Mouse (Mus musculus) bone marrow, adult 2 months (tissue): ENCODE measurements at regions not wholly inside any gene's neighbourhood (a gene's known extent, or its start where the extent isn't known, plus 50 kb on each side); places are given as distances from the start of the nearest gene placed in this dataset.

Experiments
- CTCF ChIP-seq: fragments of 200-500 bp; IDR thresholded peaks from 2 replicates; pipeline ENCODE4 v1.5.1; 2011; ENCODE audit warnings: low read length, control low read depth; ENCODE audit not compliant: control insufficient read depth, insufficient read depth
- POLR2A ChIP-seq: fragments of 200-500 bp; IDR thresholded peaks from 2 replicates; pipeline ENCODE4 v1.6.1; 2011; ENCODE audit warnings: low read depth, mild to moderate bottlenecking, control low read depth, low read length, borderline replicate concordance; ENCODE audit not compliant: control insufficient read depth

DNA sequence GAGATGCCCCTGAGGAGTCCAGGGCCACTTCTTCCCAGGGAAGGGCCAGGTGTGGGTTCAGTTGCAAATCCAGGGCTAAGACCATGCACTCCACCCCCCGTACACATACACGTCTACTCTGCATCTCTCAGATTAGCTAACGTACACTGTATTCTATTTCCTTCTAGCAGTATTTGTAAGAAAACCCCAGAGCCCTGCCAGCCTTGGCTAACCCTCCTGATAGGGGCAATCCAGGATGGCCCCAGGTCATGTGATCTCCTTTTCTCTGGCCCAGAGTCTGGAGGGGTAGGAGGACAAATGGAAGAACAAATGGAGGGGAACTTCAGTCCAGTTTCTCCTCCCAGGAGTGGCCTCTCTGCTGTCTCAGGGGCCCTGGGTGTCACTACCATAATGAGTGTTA lies 98.9 kb downstream of the 1810010D01Rik start:
- TF ChIP-seq CTCF: no peak
- TF ChIP-seq POLR2A: no peak
